In genomic region chr14:74112603-74113002, GRCm38 (mm10) we compare ENCODE assay signal across 17 mouse cellular contexts.
"Had no signal": no experiment of that assay in that cellular context is flagged by ENCODE, and none has a peak within 500 bp of the region (broad histone marks: within the 10 kb centered on the region; RNA-seq: fewer than 3 reads in every experiment).

No protein-coding gene starts in this region.

- DNase-seq: kidney, postnatal 25 days; liver, postnatal 0 days; thymus, adult 2 months; thymus, postnatal 14 days; thymus, postnatal 4 days had no signal

- H3K36me3 ChIP-seq: limb, embryonic 12.5 days; limb, embryonic 15.5 days; neural tube, embryonic 12.5 days; neural tube, embryonic 15.5 days had no signal

- H3K9ac ChIP-seq: limb, embryonic 12.5 days; limb, embryonic 15.5 days; liver, embryonic 14.5 days; liver, postnatal 0 days; lung, embryonic 14.5 days; neural tube, embryonic 12.5 days; neural tube, embryonic 15.5 days had no signal

- H3K9me3 ChIP-seq: limb, embryonic 12.5 days; limb, embryonic 15.5 days; neural tube, embryonic 12.5 days; neural tube, embryonic 15.5 days had no signal

- ATAC-seq: liver, postnatal 0 days; lung, postnatal 0 days had no signal

- H3K4me2 ChIP-seq: limb, embryonic 12.5 days; limb, embryonic 15.5 days; liver, embryonic 11.5 days; lung, embryonic 14.5 days; neural tube, embryonic 12.5 days had no signal

- H3K4me3 ChIP-seq: layer of hippocampus, adult 2 months; limb, embryonic 12.5 days; limb, embryonic 15.5 days; neural tube, embryonic 12.5 days; neural tube, embryonic 15.5 days had no signal

- H3K27ac ChIP-seq: kidney, postnatal 0 days; layer of hippocampus, adult 2 months; limb, embryonic 12.5 days; limb, embryonic 15.5 days; liver, embryonic 14.5 days; macrophage; neural tube, embryonic 12.5 days; neural tube, embryonic 15.5 days; stomach, postnatal 0 days had no signal

- H3K4me1 ChIP-seq: limb, embryonic 12.5 days; limb, embryonic 15.5 days had no signal

- H3K27me3 ChIP-seq: limb, embryonic 12.5 days; limb, embryonic 15.5 days; neural tube, embryonic 12.5 days; neural tube, embryonic 15.5 days had no signal
